Mouse (Mus musculus) ES-E14 (cell line): ENCODE measurements around the gene Tubgcp4. TPM values are rescaled to one million over a fixed set of nuclear protein-coding genes. Genes with fewer than 3 reads are reported as not detected.

Experiments used
- DNase-seq: peaks from one replicate; pipeline ENCODE4 v3.0.0-alpha.2; 2013; ENCODE audit warnings: low read depth, low spot score
- H3K27ac ChIP-seq: 2 replicates; pipeline ENCODE4 v1.5.1; 2012; ENCODE audit warnings: low read depth, mild to moderate bottlenecking, low read length, moderate library complexity, mixed read lengths; ENCODE audit not compliant: poor library complexity, insufficient read depth, severe bottlenecking
- H3K36me3 ChIP-seq: 2 replicates; pipeline ENCODE4 v1.6.1; 2012; ENCODE audit warnings: mild to moderate bottlenecking, low read length, moderate library complexity, mixed read lengths; ENCODE audit not compliant: control insufficient read depth, poor library complexity, insufficient read depth, severe bottlenecking
- H3K4me1 ChIP-seq, 2 experiments: fragments of 150-350 bp in 1 of 2; sonication (generic) in 1 of 2; 2 replicates each; pipeline ENCODE4 v1.6.1; 2012; ENCODE audit warnings: low read length in 2 of 2, mild to moderate bottlenecking in 1 of 2, mixed read lengths in 1 of 2; ENCODE audit not compliant: control insufficient read depth in 2 of 2, insufficient read depth in 2 of 2, poor library complexity in 1 of 2
- H3K4me3 ChIP-seq, 2 experiments: fragments of 150-350 bp in 1 of 2; sonication (generic) in 1 of 2; 2 replicates each; pipeline ENCODE4 v1.5.1; 2012; ENCODE audit warnings: low read length in 2 of 2, low read depth in 1 of 2, mild to moderate bottlenecking in 1 of 2, mixed read lengths in 1 of 2; ENCODE audit not compliant: insufficient read depth in 1 of 2, poor library complexity in 1 of 2, severe bottlenecking in 1 of 2
- H3K9ac ChIP-seq: 2 replicates; pipeline ENCODE4 v1.6.1; 2012; ENCODE audit warnings: low read depth, mild to moderate bottlenecking, low read length, mixed read lengths; ENCODE audit not compliant: poor library complexity, insufficient read depth, severe bottlenecking
- H3K9me3 ChIP-seq: fragments of 150-350 bp; sonication (generic); 2 replicates; pipeline ENCODE4 v1.6.1; 2012; ENCODE audit warnings: low read depth, mild to moderate bottlenecking, low read length; ENCODE audit not compliant: control insufficient read depth, insufficient read depth
- CHD2 ChIP-seq: IDR thresholded peaks from 2 replicates; pipeline ENCODE4 v1.6.1; 2014; ENCODE audit warnings: mild to moderate bottlenecking, low read depth, low read length, inconsistent platforms
- HCFC1 ChIP-seq: IDR thresholded peaks from 2 replicates; pipeline ENCODE4 v1.6.1; 2012; ENCODE audit warnings: low read length, inconsistent platforms, borderline replicate concordance; ENCODE audit not compliant: insufficient read depth
- MAFK ChIP-seq: IDR thresholded peaks from 2 replicates; pipeline ENCODE4 v1.6.1; 2014; ENCODE audit warnings: mild to moderate bottlenecking, low read depth, low read length, inconsistent platforms; ENCODE audit not compliant: insufficient read depth
- ZC3H11A ChIP-seq: IDR thresholded peaks from 2 replicates; pipeline ENCODE4 v1.6.1; 2012; ENCODE audit warnings: low read depth, mild to moderate bottlenecking, inconsistent platforms, low read length, borderline replicate concordance
- ZNF384 ChIP-seq: IDR thresholded peaks from 2 replicates; pipeline ENCODE4 v1.6.1; 2012; ENCODE audit warnings: low read depth, low read length, inconsistent platforms
- in situ Hi-C, 2 experiments: fragments of 600-800 bp; cut with MboI; formaldehyde crosslinking; loops; one replicate each; pipeline ENCODE4 v1.15.1; 2025; ENCODE audit warnings: low sequenced_read_pairs in 2 of 2, inconsistent platforms in 1 of 2; ENCODE audit not compliant: unreplicated experiment in 2 of 2
- total RNA-seq: library from RNA; depleted of rRNA; stranded (reverse); fragments of 300-350 nt; gene quantifications from 2 replicates; pipeline ENCODE4 v1.2.3, GENCODE M21; 2012

Tubgcp4 gene
- total RNA-seq, 1 experiment = 38.1 TPM

- no peak for DNase-seq
- no peak overlapping the region for H3K27ac ChIP-seq
- H3K9me3 ChIP-seq = no peaks in the 10 kb centered on the region
- in situ Hi-C loops = no loop called here
- H3K4me1 ChIP-seq = no peaks in the 10 kb centered on the region; a peak in 1 of 4 replicates
- TF ChIP-seq ZC3H11A = no peak
- no peak overlapping the region for H3K9ac ChIP-seq
- H3K36me3 ChIP-seq = peaks cover 12% of the 10 kb centered on the region
- no peak overlapping the region for H3K4me3 ChIP-seq
These were observed 28.0 kb upstream of the Tubgcp4 start for GRCm38 (mm10) chr2:121142415-121142814.

- in situ Hi-C loops = no loop called here
- Histone ChIP-seq H3K9ac (no peak overlapping the region), H3K9me3 (no peaks in the 10 kb centered on the region), H3K36me3 (peaks cover 8% of the 10 kb centered on the region), H3K27ac (no peak overlapping the region), H3K4me3 (no peak overlapping the region), H3K4me1 (no peaks in the 10 kb centered on the region)
- no peak for DNase-seq
- TF ChIP-seq ZNF384 = no peak
- no peak for TF ChIP-seq HCFC1
- TF ChIP-seq CHD2 = no peak
- TF ChIP-seq MAFK = no peak
- no peak for TF ChIP-seq ZC3H11A
These were observed 20.8 kb upstream of the Tubgcp4 start for GRCm38 (mm10) chr2:121149679-121150078.

GRCm38 (mm10) chr2:121153100-121153499, 17.4 kb upstream of the Tubgcp4 start:
- Histone ChIP-seq H3K9me3 (no peaks in the 10 kb centered on the region), H3K36me3 (peaks cover 7% of the 10 kb centered on the region), H3K4me3 (no peak overlapping the region), H3K4me1 (no peaks in the 10 kb centered on the region), H3K9ac (no peak overlapping the region), H3K27ac (no peak overlapping the region)
- TF ChIP-seq ZNF384 (no peak), CHD2 (no peak), ZC3H11A (no peak), HCFC1 (no peak), MAFK (no peak)
- in situ Hi-C loops = no loop called here
- DNase-seq = no peak

GRCm38 (mm10) chr2:121169173-121169572, 1.3 kb upstream of the Tubgcp4 start:
- no peak overlapping the region for H3K27ac ChIP-seq
- H3K4me3 ChIP-seq = no peak overlapping the region
- H3K4me1 ChIP-seq = no peaks in the 10 kb centered on the region
- in situ Hi-C loops = no loop called here
- DNase-seq = no peak
- H3K9ac ChIP-seq = no peak overlapping the region
- H3K36me3 ChIP-seq = peaks cover 2% of the 10 kb centered on the region
- no peaks in the 10 kb centered on the region for H3K9me3 ChIP-seq
- TF ChIP-seq ZC3H11A (no peak), MAFK (no peak), HCFC1 (no peak), ZNF384 (no peak), CHD2 (no peak)

- peaks cover 2% of the 10 kb centered on the region for H3K36me3 ChIP-seq
- DNase-seq = no peak
- TF ChIP-seq CHD2 (no peak), ZNF384 (no peak), HCFC1 (no peak), ZC3H11A (no peak), MAFK (no peak)
- peak overlapping the region; percentile 88 to 98; a peak in 3 of 4 replicates for H3K4me3 ChIP-seq
- no peaks in the 10 kb centered on the region for H3K9me3 ChIP-seq
- no peaks in the 10 kb centered on the region for H3K4me1 ChIP-seq
- no peak overlapping the region for H3K27ac ChIP-seq
- no peak overlapping the region; the same call in 1 of the 2 replicates for H3K9ac ChIP-seq
- in situ Hi-C loops = loop anchor here in 1 of 2 experiments (10.0 kb wide), 1 partner anchor 225 kb away; no protein-coding TSS in a partner anchor
These were observed 552 bp upstream of the Tubgcp4 start for GRCm38 (mm10) chr2:121169902-121170301.
